Mouse (Mus musculus) mouse embryonic stem cell (cell line): Measurements from ENCODE around the gene Chd9.

Experiments
- in situ Hi-C, 2 experiments: fragments of 300-500 bp; cut with MboI; formaldehyde crosslinking; loops; 1 replicate in 1 of 2; 3 replicates in 1 of 2; pipeline ENCODE4 v1.14.3; 2019 to 2020; ENCODE audit warnings: low sequenced_read_pairs in 2 of 2, low pct_unique_long_range_greater_than_20kb in 1 of 2, mixed read lengths in 1 of 2; ENCODE audit not compliant: unreplicated experiment in 1 of 2

Chd9 gene

DNA sequence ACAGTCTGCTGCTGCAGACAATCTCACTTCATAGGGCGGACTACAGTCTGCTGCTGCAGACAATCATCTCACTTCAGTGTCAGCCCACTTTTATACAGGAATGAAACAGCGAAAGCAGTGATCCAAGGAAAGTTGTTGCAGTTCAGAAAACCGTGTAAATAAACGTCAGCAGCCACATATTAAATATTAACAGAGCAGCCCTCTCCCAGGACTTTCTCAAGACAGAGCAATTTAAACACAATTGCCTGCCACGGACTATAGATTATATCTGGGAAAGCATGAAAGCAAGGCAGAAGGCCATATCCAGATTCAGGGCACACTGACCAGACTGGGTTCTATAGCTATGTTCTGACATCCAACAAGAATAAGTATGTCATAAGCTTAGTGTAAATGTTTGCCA lies 266.0 kb downstream of the Chd9 start:
- in situ Hi-C loops: no loop called here

DNA sequence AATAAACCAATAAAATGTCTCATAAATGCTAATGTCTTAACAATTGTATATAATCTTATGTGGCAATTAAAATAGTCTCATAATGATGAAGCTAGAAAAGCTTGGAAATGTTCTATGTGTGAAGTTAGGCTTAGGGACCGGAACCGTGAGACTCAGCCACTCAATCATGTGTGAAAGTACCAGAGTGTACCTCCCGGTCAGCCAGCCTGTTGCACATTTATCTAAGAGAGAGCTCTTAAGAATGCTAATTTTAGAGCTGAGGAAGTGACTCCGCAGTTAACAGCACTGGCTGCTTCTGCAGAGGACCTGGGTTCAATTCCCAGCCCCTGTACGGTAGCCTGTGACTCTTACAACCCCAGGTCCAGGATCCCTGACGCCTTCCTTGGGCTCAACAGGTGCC lies 270.0 kb downstream of the Chd9 start:
- in situ Hi-C loops: no loop called here
